In genomic region chr3:65455597-65456284, GRCm38 (mm10) we compare ENCODE assay signal across 9 mouse cellular contexts.
A peak's percentile ranks its signal among the peaks of the same experiment; 100 is the strongest.
DNase-seq lines count a peak whose midpoint lies in the region; ATAC-seq and TF ChIP-seq lines count a peak whose summit lies in the region.
"Had no signal": no experiment of that assay in that cellular context is flagged by ENCODE, and none has a peak within 500 bp of the region (broad histone marks: within the 10 kb centered on the region; RNA-seq: fewer than 3 reads in every experiment).

No protein-coding gene starts in this region.

- DNase-seq in cerebellum, adult 11 months = peak; percentile 38
- DNase-seq in kidney, postnatal 0 days (ENCODE audit: low spot score) = peak; percentile 57
- DNase-seq in retina, embryonic 14.5 days (ENCODE audit: low spot score) = peak; percentile 35
- DNase-seq in thymus, postnatal 36 days = no peak

- WGBS in forebrain, embryonic 13.5 days = 14% methylated on average over 14 of the region's 14 CpGs
- WGBS in heart, embryonic 14.5 days = 33% methylated on average over 14 of the region's 14 CpGs
- WGBS in kidney, postnatal 0 days = 49% methylated on average over 14 of the region's 14 CpGs
- WGBS in limb, embryonic 15.5 days = 26% methylated on average over 14 of the region's 14 CpGs

- H3K9ac ChIP-seq in forebrain, embryonic 13.5 days = no peak overlapping the region
- peak overlapping the region; percentile 26; the same call in 1 of the 2 replicates for H3K9ac ChIP-seq in heart, embryonic 14.5 days (ENCODE audit: low read length)
- H3K9ac ChIP-seq in kidney, postnatal 0 days (ENCODE audit: low read depth, low read length) = no peak overlapping the region
- H3K9ac ChIP-seq in limb, embryonic 15.5 days = no peak overlapping the region
- H3K9ac ChIP-seq: liver, embryonic 14.5 days had no signal

- H3K36me3 ChIP-seq in E14TG2a.4 (ENCODE audit: insufficient read depth, low read length) = no peaks in the 10 kb centered on the region
- no peaks in the 10 kb centered on the region for H3K36me3 ChIP-seq in forebrain, embryonic 13.5 days (ENCODE audit: poor library complexity, severe bottlenecking)
- no peaks in the 10 kb centered on the region for H3K36me3 ChIP-seq in heart, embryonic 14.5 days (ENCODE audit: control insufficient read depth, insufficient read depth, low read length)
- no peaks in the 10 kb centered on the region for H3K36me3 ChIP-seq in kidney, postnatal 0 days (ENCODE audit: insufficient read depth, low read length)
- no peaks in the 10 kb centered on the region for H3K36me3 ChIP-seq in limb, embryonic 15.5 days

- 0 out of 2 replicates have a peak overlapping the region, but pooled peaks have one; percentile 0 for H3K4me2 ChIP-seq in forebrain, embryonic 13.5 days
- H3K4me2 ChIP-seq in heart, embryonic 14.5 days (ENCODE audit: low read length) = peak overlapping the region; percentile 26
- H3K4me2 ChIP-seq in kidney, postnatal 0 days (ENCODE audit: low read length) = no peak overlapping the region
- H3K4me2 ChIP-seq in limb, embryonic 15.5 days = peak overlapping the region; percentile 17; the same call in 1 of the 2 replicates

- peak overlapping the region; percentile 70 for H3K27ac ChIP-seq in forebrain, embryonic 13.5 days
- H3K27ac ChIP-seq in heart, embryonic 14.5 days (replicated peaks in 1 of 2; ENCODE audit: control insufficient read depth in 1 of 2, insufficient read depth in 1 of 2, low read depth in 2 of 2, low read length in 2 of 2) = peak overlapping the region; percentile 86 to 89
- peak overlapping the region; percentile 20; the same call in 1 of the 2 replicates for H3K27ac ChIP-seq in kidney, postnatal 0 days
- H3K27ac ChIP-seq in limb, embryonic 15.5 days = peak overlapping the region; percentile 77
- H3K27ac ChIP-seq: liver, embryonic 14.5 days had no signal

- TF ChIP-seq CTCF in E14TG2a.4 (conservative IDR thresholded peaks at IDR 0.05; ENCODE audit: low read length) = no peak
- TF ChIP-seq CTCF in kidney, postnatal 0 days (IDR thresholded peaks at IDR 0.05; ENCODE audit: low read depth) = no peak

- peak overlapping the region; percentile 74 for H3K4me3 ChIP-seq in E14TG2a.4 (replicated peaks; ENCODE audit: low read length)
- no peak overlapping the region for H3K4me3 ChIP-seq in forebrain, embryonic 13.5 days
- H3K4me3 ChIP-seq in heart, embryonic 14.5 days (ENCODE audit: control insufficient read depth in 1 of 2, insufficient read depth in 1 of 2, low read depth in 1 of 2, low read length in 2 of 2) = no peak overlapping the region
- no peak overlapping the region for H3K4me3 ChIP-seq in kidney, postnatal 0 days (replicated peaks; ENCODE audit: low read depth, low read length)
- H3K4me3 ChIP-seq in limb, embryonic 15.5 days = no peak overlapping the region

- peak; percentile 96 for ATAC-seq in forebrain, embryonic 13.5 days
- ATAC-seq in heart, embryonic 14.5 days (ENCODE audit: insufficient number of reproducible peaks, insufficient read depth, low FRiP score, low read depth) = peak; percentile 82
- ATAC-seq in kidney, postnatal 0 days (replicated peaks; ENCODE audit: low FRiP score, low read depth) = peak; percentile 63
- ATAC-seq in limb, embryonic 15.5 days (ENCODE audit: insufficient number of reproducible peaks, low FRiP score, low TSS enrichment, low read depth) = peak; percentile 92

- 0 out of 2 replicates have a peak, but pooled peaks cover 5% of the 10 kb centered on the region for H3K9me3 ChIP-seq in E14TG2a.4 (ENCODE audit: low read length)
- H3K9me3 ChIP-seq in forebrain, embryonic 13.5 days (replicated peaks) = peaks cover 5% of the 10 kb centered on the region; the same call in 1 of the 2 replicates
- peaks cover 6% of the 10 kb centered on the region; the same call in 1 of the 2 replicates for H3K9me3 ChIP-seq in heart, embryonic 14.5 days (ENCODE audit: control insufficient read depth, low read length)
- no peaks in the 10 kb centered on the region for H3K9me3 ChIP-seq in kidney, postnatal 0 days (replicated peaks; ENCODE audit: low read length)
- no peaks in the 10 kb centered on the region for H3K9me3 ChIP-seq in limb, embryonic 15.5 days

- H3K4me1 ChIP-seq in E14TG2a.4 (replicated peaks; ENCODE audit: low read depth, low read length) = peaks cover 21% of the 10 kb centered on the region
- peaks cover 22% of the 10 kb centered on the region for H3K4me1 ChIP-seq in forebrain, embryonic 13.5 days
- peaks cover 7 to 13% of the 10 kb centered on the region in 2 experiments for H3K4me1 ChIP-seq in heart, embryonic 14.5 days (ENCODE audit: control insufficient read depth in 2 of 2, insufficient read depth in 2 of 2, low read length in 2 of 2)
- no peaks in the 10 kb centered on the region for H3K4me1 ChIP-seq in kidney, postnatal 0 days (replicated peaks; ENCODE audit: insufficient read depth, low read length)
- H3K4me1 ChIP-seq in limb, embryonic 15.5 days = peaks cover 10% of the 10 kb centered on the region

- H3K27me3 ChIP-seq in E14TG2a.4 (ENCODE audit: insufficient read depth, low read length) = no peaks in the 10 kb centered on the region; the same call in 1 of the 2 replicates
- H3K27me3 ChIP-seq in forebrain, embryonic 13.5 days = no peaks in the 10 kb centered on the region
- H3K27me3 ChIP-seq in heart, embryonic 14.5 days (ENCODE audit: control insufficient read depth, insufficient read depth, low read length) = no peaks in the 10 kb centered on the region
- no peaks in the 10 kb centered on the region for H3K27me3 ChIP-seq in kidney, postnatal 0 days (ENCODE audit: insufficient read depth, low read length)
- no peaks in the 10 kb centered on the region for H3K27me3 ChIP-seq in limb, embryonic 15.5 days

Comparison
In these comparisons a context has a peak if more than half of its experiments do, and no peak if none do; other contexts are left out.
1. DNase-seq: peak in cerebellum, adult 11 months (single experiment), kidney, postnatal 0 days (single experiment) and retina, embryonic 14.5 days (single experiment); none in thymus, postnatal 36 days (0 of 2).
2. H3K27ac ChIP-seq: peak in every context shown above with its lines; median percentile 88 in heart, embryonic 14.5 days; 77 in limb, embryonic 15.5 days; 70 in forebrain, embryonic 13.5 days; 20 in kidney, postnatal 0 days.
3. Peak in every context shown above with its lines, with median percentiles within 50 percentile points of each other: ATAC-seq.